Mouse (Mus musculus) frontal cortex, adult (tissue): ENCODE measurements at regions not wholly inside any gene's neighbourhood (a gene's known extent, or its start where the extent isn't known, plus 50 kb on each side); places are given as distances from the start of the nearest gene placed in this dataset.
A peak's percentile ranks its signal among the peaks of the same experiment; 100 is the strongest.
"Not testable (repeated sequence)": the region's sequence is repeated elsewhere in the genome, so short reads cannot be mapped to it uniquely, and the experiment has no call there.

Experiments
- ATAC-seq: cut with Nextera tagmentation; 2 replicates; pipeline ENCODE4 v1.9.2; 2017; ENCODE audit warnings: mild to moderate bottlenecking, moderate library complexity, mixed read lengths; ENCODE audit not compliant: low TSS enrichment

GRCm38 (mm10) chr3:121584317-121584716 is 52.1 kb upstream of the Slc44a3 start:
- peak; percentile 3; the same call in 1 of the 2 replicates for ATAC-seq

GRCm38 (mm10) chr3:121582711-121583110 is 50.5 kb upstream of the Slc44a3 start:
- ATAC-seq, result not testable (repeated sequence)
